Mouse (Mus musculus) liver, embryonic 12.5 days (tissue): ENCODE data around the gene Lgals12. TPM values are rescaled to one million over a fixed set of nuclear protein-coding genes. Genes with fewer than 3 reads are reported as not detected.

Experiments used
- ATAC-seq: fragments of 200-750 bp; cut with Nextera tagmentation; 2 replicates; pipeline ENCODE4 v1.8.0; 2017; ENCODE audit warnings: moderate number of reproducible peaks, mild to moderate bottlenecking, moderate library complexity
- H3K27ac ChIP-seq: fragments of 300-500 bp; sonication (generic); 2 replicates; pipeline ENCODE4 v1.5.1; 2016; ENCODE audit warnings: mild to moderate bottlenecking
- H3K27me3 ChIP-seq: fragments of 300-500 bp; sonication (generic); replicated peaks from 2 replicates; pipeline ENCODE4 v1.6.1; 2016; ENCODE audit warnings: mild to moderate bottlenecking, moderate library complexity
- H3K36me3 ChIP-seq: fragments of 300-500 bp; sonication (generic); 2 replicates; pipeline ENCODE4 v1.6.1; 2016; ENCODE audit warnings: mild to moderate bottlenecking, moderate library complexity
- H3K4me1 ChIP-seq: fragments of 300-500 bp; sonication (generic); 2 replicates; pipeline ENCODE4 v1.6.1; 2016
- H3K4me2 ChIP-seq: fragments of 300-500 bp; sonication (generic); 2 replicates; pipeline ENCODE4 v1.6.1; 2016; ENCODE audit warnings: mild to moderate bottlenecking, moderate library complexity
- H3K4me3 ChIP-seq: fragments of 300-500 bp; sonication (generic); 2 replicates; pipeline ENCODE4 v1.5.1; 2016; ENCODE audit warnings: mild to moderate bottlenecking, moderate library complexity
- H3K9ac ChIP-seq: fragments of 300-500 bp; sonication (generic); 2 replicates; pipeline ENCODE4 v1.6.1; 2016; ENCODE audit warnings: mild to moderate bottlenecking, moderate library complexity
- H3K9me3 ChIP-seq: fragments of 300-500 bp; sonication (generic); replicated peaks from 2 replicates; pipeline ENCODE4 v1.6.1; 2016; ENCODE audit warnings: mild to moderate bottlenecking, moderate library complexity
- WGBS: fragments of 180-500 bp; shearing (Covaris S2); methylation state at CpG from one replicate; pipeline ENCODE4 v1.1.7; 2016; ENCODE audit not compliant: insufficient replicate concordance; 5-methylcytosine and 5-hydroxymethylcytosine counted together
- polyA plus RNA-seq: library from polyadenylated mRNA; unstranded; fragments of >200 nt; fragmentation: Nextera tagmentation; extraction: Ambion mirVana; gene quantifications from 2 replicates; pipeline ENCODE4 v1.2.1, GENCODE M21; 2016

The Lgals12 gene
- polyA plus RNA-seq, 1 experiment from 2014 or later, result not detected

- peaks cover 67% of the 10 kb centered on the region for H3K4me1 ChIP-seq
- H3K9me3 ChIP-seq, result no peaks in the 10 kb centered on the region
- peak within 1 kb of the TSS; percentile 85 for H3K4me2 ChIP-seq
- H3K27ac ChIP-seq, result peak within 1 kb of the TSS; percentile 78
- H3K36me3 ChIP-seq, result peaks cover 8% of the 10 kb centered on the region
- 2% methylated on average over 27 of the region's 27 CpGs for WGBS
- H3K9ac ChIP-seq, result peak within 1 kb of the TSS; percentile 88
- peak within 1 kb of the TSS; percentile 75 for H3K4me3 ChIP-seq
- peak; percentile 93 for ATAC-seq
- H3K27me3 ChIP-seq, result no peaks in the 10 kb centered on the region
These were observed 49.6 kb downstream of the Lgals12 start, which contains the start of gene Pla2g16 for GRCm38 (mm10) chr19:7557328-7557822. Gene Pla2g16 (plus strand): TSS chr19:7557459.

DNA sequence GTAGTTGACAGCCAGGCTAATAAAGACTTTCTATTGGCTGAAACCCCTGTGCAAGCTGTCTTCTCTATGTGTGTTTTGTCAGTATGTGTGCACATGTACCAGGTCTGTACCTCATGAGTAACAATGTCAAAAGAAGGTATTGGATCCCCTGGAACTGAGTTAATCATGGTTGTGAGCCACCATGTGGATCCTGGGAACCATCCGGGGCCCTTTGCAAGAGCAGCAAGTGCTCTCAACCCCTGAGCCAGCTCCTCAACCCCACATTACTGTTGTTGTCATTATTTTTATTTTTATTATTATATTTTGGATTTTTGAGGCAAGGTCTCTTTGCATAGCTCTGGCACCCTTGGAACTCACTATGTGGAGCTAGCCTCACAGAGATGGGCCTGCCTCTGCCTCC is 50.4 kb downstream of the Lgals12 start:
- Histone ChIP-seq H3K4me1 (peaks cover 74% of the 10 kb centered on the region), H3K27ac (peak overlapping the region; percentile 78; the same call in 1 of the 2 replicates), H3K36me3 (peaks cover 8% of the 10 kb centered on the region), H3K4me2 (peak overlapping the region; percentile 85), H3K4me3 (no peak overlapping the region), H3K27me3 (no peaks in the 10 kb centered on the region), H3K9ac (no peak overlapping the region), H3K9me3 (no peaks in the 10 kb centered on the region)
- 87% methylated on average over 1 of the region's 1 CpGs for WGBS
- no peak for ATAC-seq

GRCm38 (mm10) chr19:7554881-7555280 is 52.1 kb downstream of the Lgals12 start:
- no peaks in the 10 kb centered on the region for H3K9me3 ChIP-seq
- H3K4me2 ChIP-seq, result no peak overlapping the region
- no peak overlapping the region for H3K27ac ChIP-seq
- WGBS, result 52% methylated on average over 4 of the region's 4 CpGs
- peaks cover 71% of the 10 kb centered on the region for H3K4me1 ChIP-seq
- ATAC-seq, result no peak
- H3K9ac ChIP-seq, result no peak overlapping the region
- H3K4me3 ChIP-seq, result no peak overlapping the region
- H3K36me3 ChIP-seq, result peaks cover 7% of the 10 kb centered on the region
- no peaks in the 10 kb centered on the region for H3K27me3 ChIP-seq

- Histone ChIP-seq H3K9ac (peak overlapping the region; percentile 58), H3K27me3 (no peaks in the 10 kb centered on the region), H3K4me1 (peaks cover 57% of the 10 kb centered on the region), H3K36me3 (no peaks in the 10 kb centered on the region), H3K9me3 (no peaks in the 10 kb centered on the region), H3K4me2 (peak overlapping the region; percentile 52), H3K4me3 (no peak overlapping the region), H3K27ac (peak overlapping the region; percentile 93)
- ATAC-seq, result peak; percentile 65
These were observed 53.6 kb downstream of the Lgals12 start for GRCm38 (mm10) chr19:7553441-7553840.

GRCm38 (mm10) chr19:7552301-7552673 is 54.7 kb downstream of the Lgals12 start:
- 16% methylated on average over 2 of the region's 2 CpGs for WGBS
- Histone ChIP-seq H3K27ac (peak overlapping the region; percentile 93), H3K4me2 (peak overlapping the region; percentile 52), H3K9ac (peak overlapping the region; percentile 58), H3K9me3 (no peaks in the 10 kb centered on the region), H3K4me1 (peaks cover 50% of the 10 kb centered on the region), H3K36me3 (no peaks in the 10 kb centered on the region), H3K27me3 (no peaks in the 10 kb centered on the region), H3K4me3 (no peak overlapping the region)
- peak; percentile 53 for ATAC-seq

DNA sequence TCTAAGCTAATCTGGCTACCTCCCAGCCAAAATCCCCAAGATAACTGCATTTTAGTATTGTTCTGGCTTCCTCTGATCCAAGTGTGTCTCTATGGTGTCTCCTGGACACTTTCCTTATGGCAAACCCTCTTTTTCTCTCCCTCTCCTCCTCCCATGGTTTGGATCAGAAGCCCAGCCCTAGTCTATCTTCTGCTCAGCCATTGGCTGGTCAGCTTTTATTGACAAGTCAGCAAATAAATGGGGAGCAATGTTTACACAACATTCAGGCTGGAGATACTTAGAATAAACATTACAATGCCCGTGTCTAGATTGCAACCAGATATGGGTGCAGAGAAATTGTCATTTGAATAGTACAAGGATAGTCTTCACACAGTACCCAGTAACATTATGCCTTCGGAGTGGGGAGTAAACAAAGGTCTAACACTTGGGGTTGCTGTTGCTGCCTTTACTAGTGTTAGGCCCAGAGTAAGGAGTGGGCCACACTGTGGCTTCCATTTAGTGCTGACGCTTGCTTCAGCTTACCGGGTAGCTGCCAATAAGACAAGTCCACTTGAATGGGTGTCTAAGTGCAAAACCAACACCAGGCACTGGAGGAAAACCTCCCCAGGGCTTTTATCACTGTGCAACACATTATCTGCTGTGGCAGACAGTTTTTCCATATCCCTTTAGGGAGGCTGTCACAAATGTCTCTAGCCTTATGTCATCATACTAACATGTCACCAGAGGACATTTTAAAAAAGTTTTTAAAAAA is 55.3 kb downstream of the Lgals12 start:
- no peaks in the 10 kb centered on the region for H3K27me3 ChIP-seq
- no peaks in the 10 kb centered on the region for H3K36me3 ChIP-seq
- H3K9ac ChIP-seq, result peak overlapping the region; percentile 58
- WGBS, result 28% methylated on average over 4 of the region's 4 CpGs
- H3K27ac ChIP-seq, result peak overlapping the region; percentile 93
- H3K4me1 ChIP-seq, result peaks cover 45% of the 10 kb centered on the region
- ATAC-seq, result peak; percentile 91
- no peak overlapping the region for H3K4me3 ChIP-seq
- no peaks in the 10 kb centered on the region for H3K9me3 ChIP-seq
- H3K4me2 ChIP-seq, result peak overlapping the region; percentile 52

GRCm38 (mm10) chr19:7548924-7549323 is 58.1 kb downstream of the Lgals12 start:
- Histone ChIP-seq H3K27me3 (no peaks in the 10 kb centered on the region), H3K9ac (no peak overlapping the region), H3K4me1 (peaks cover 28% of the 10 kb centered on the region), H3K4me2 (no peak overlapping the region), H3K4me3 (no peak overlapping the region), H3K9me3 (no peaks in the 10 kb centered on the region), H3K27ac (no peak overlapping the region), H3K36me3 (no peaks in the 10 kb centered on the region)
- WGBS, result 68% methylated on average over 3 of the region's 3 CpGs
- no peak for ATAC-seq

Other genes with a start within 250 kb of the Lgals12 start
- 10.3 and 10.8 TPM in 2 replicates for gene Spindoc, start 224.2 kb downstream of the Lgals12 start, polyA plus RNA-seq
- gene 2700081O15Rik, start 189.6 kb downstream of the Lgals12 start, polyA plus RNA-seq, result 1.9 TPM in 2 replicates
- gene Rtn3, start 123.9 kb downstream of the Lgals12 start, polyA plus RNA-seq, result 83.1 and 84.6 TPM in 2 replicates
- 8.3 and 8.5 TPM in 2 replicates for gene Atl3, start 113.2 kb downstream of the Lgals12 start, polyA plus RNA-seq
- 22.0 and 23.6 TPM in 2 replicates for gene Pla2g16, start 49.7 kb downstream of the Lgals12 start, polyA plus RNA-seq
- gene Hrasls5, start 5.3 kb upstream of the Lgals12 start, polyA plus RNA-seq, result not detected in 2 replicates
- gene Slc22a19, start 104.1 kb upstream of the Lgals12 start, polyA plus RNA-seq, result not detected in 2 replicates
- not detected in 2 replicates for gene Slc22a26, start 195.5 kb upstream of the Lgals12 start, polyA plus RNA-seq